Comparison of ENCODE assay signal across 9 mouse cellular contexts in genomic region chr17:83352456-83352855, GRCm38 (mm10). TPM values are rescaled to one million over a fixed set of nuclear protein-coding genes. Genes with fewer than 3 reads are reported as not detected.
DNase-seq lines count a peak whose midpoint lies in the region; ATAC-seq lines count a peak whose summit lies in the region.
"Had no signal": no experiment of that assay in that cellular context is flagged by ENCODE, and none has a peak within 500 bp of the region (broad histone marks: within the 10 kb centered on the region; RNA-seq: fewer than 3 reads in every experiment).

No protein-coding gene starts in this region.

- ATAC-seq in heart, embryonic 16.5 days (replicated peaks; ENCODE audit: extremely low read depth, insufficient read depth, low FRiP score) = no peak
- ATAC-seq in hindbrain, embryonic 13.5 days (ENCODE audit: low FRiP score) = no peak
- no peak for ATAC-seq in midbrain, embryonic 11.5 days (ENCODE audit: low FRiP score)

- no peaks in the 10 kb centered on the region for H3K9me3 ChIP-seq in heart, embryonic 16.5 days (replicated peaks; ENCODE audit: control insufficient read depth, low read length)
- no peaks in the 10 kb centered on the region for H3K9me3 ChIP-seq in hindbrain, embryonic 13.5 days
- no peaks in the 10 kb centered on the region for H3K9me3 ChIP-seq in midbrain, embryonic 11.5 days (ENCODE audit: control insufficient read depth, low read length)

- H3K4me1 ChIP-seq in heart, embryonic 16.5 days (ENCODE audit: control insufficient read depth, insufficient read depth, low read length) = peaks cover 29% of the 10 kb centered on the region
- peaks cover 23% of the 10 kb centered on the region for H3K4me1 ChIP-seq in hindbrain, embryonic 13.5 days (replicated peaks)
- peaks cover 14% of the 10 kb centered on the region for H3K4me1 ChIP-seq in midbrain, embryonic 11.5 days (ENCODE audit: control insufficient read depth, insufficient read depth, low read length)

- peak overlapping the region; percentile 37 for H3K4me3 ChIP-seq in heart, embryonic 16.5 days (ENCODE audit: low read length)
- H3K4me3 ChIP-seq in hindbrain, embryonic 13.5 days = peak overlapping the region; percentile 83
- 0 out of 2 replicates have a peak overlapping the region, but pooled peaks have one; percentile 6 for H3K4me3 ChIP-seq in midbrain, embryonic 11.5 days (ENCODE audit: low read depth, low read length)

- 21% methylated on average over 2 of the region's 2 CpGs for WGBS in heart, embryonic 16.5 days
- WGBS in hindbrain, embryonic 13.5 days = 4% methylated on average over 2 of the region's 2 CpGs
- WGBS in midbrain, embryonic 11.5 days = 6% methylated on average over 2 of the region's 2 CpGs

- H3K27me3 ChIP-seq in heart, embryonic 16.5 days (ENCODE audit: control insufficient read depth, insufficient read depth, low read length) = no peaks in the 10 kb centered on the region
- H3K27me3 ChIP-seq in hindbrain, embryonic 13.5 days = no peaks in the 10 kb centered on the region
- H3K27me3 ChIP-seq in midbrain, embryonic 11.5 days (ENCODE audit: control insufficient read depth, insufficient read depth, low read length) = no peaks in the 10 kb centered on the region

- no peaks in the 10 kb centered on the region for H3K36me3 ChIP-seq in heart, embryonic 16.5 days (ENCODE audit: control insufficient read depth, insufficient read depth)
- no peaks in the 10 kb centered on the region for H3K36me3 ChIP-seq in hindbrain, embryonic 13.5 days
- H3K36me3 ChIP-seq in midbrain, embryonic 11.5 days (ENCODE audit: control insufficient read depth, insufficient read depth, low read length) = no peaks in the 10 kb centered on the region

- H3K9ac ChIP-seq in heart, embryonic 16.5 days (ENCODE audit: low read length) = peak overlapping the region; percentile 94
- H3K9ac ChIP-seq in hindbrain, embryonic 13.5 days = no peak overlapping the region
- peak overlapping the region; percentile 9; the same call in 1 of the 2 replicates for H3K9ac ChIP-seq in midbrain, embryonic 11.5 days (ENCODE audit: low read length)

- H3K27ac ChIP-seq in heart, embryonic 16.5 days (ENCODE audit: low read length) = peak overlapping the region; percentile 39; the same call in 1 of the 2 replicates
- H3K27ac ChIP-seq in hindbrain, embryonic 13.5 days = no peak overlapping the region
- no peak overlapping the region for H3K27ac ChIP-seq in midbrain, embryonic 11.5 days (ENCODE audit: low read depth, low read length)

- DNase-seq in heart, postnatal 4 days = no peak
- peak; percentile 34 for DNase-seq in NIH3T3 (ENCODE audit: low read depth)
- DNase-seq in midbrain, embryonic 11.5 days (ENCODE audit: low spot score, missing footprints) = peak; percentile 89
- DNase-seq in cerebellum, adult 9-10 months = no peak
- DNase-seq in cerebellum, adult 11-12 months = no peak
- no peak for DNase-seq in right cerebral cortex, postnatal 36 days (ENCODE audit: low spot score in 2 of 2)
- DNase-seq: layer of hippocampus, postnatal 36 days had no signal

- peak overlapping the region; percentile 93 for H3K4me2 ChIP-seq in heart, embryonic 16.5 days (ENCODE audit: low read depth, low read length)
- peak overlapping the region; percentile 80 for H3K4me2 ChIP-seq in hindbrain, embryonic 13.5 days
- H3K4me2 ChIP-seq in midbrain, embryonic 11.5 days = peak overlapping the region; percentile 71

RNA-seq across cellular contexts. Expression of gene Eml4, which starts 1.7 kb away (rescaled TPM):
- 12.4 and 12.7 TPM in 2 replicates for polyA plus RNA-seq in heart, embryonic 16.5 days (2015; fragmentation: Nextera tagmentation; extraction: Ambion mirVana)
- 10 to 100 TPM; 17.5 to 18.1 TPM for total RNA-seq in heart, postnatal 4 days (2021)
- 32.3 and 32.5 TPM in 2 replicates for polyA plus RNA-seq in hindbrain, embryonic 13.5 days (2015; fragmentation: Nextera tagmentation; extraction: Ambion mirVana)
- 40.5 and 41.2 TPM in 2 replicates for polyA plus RNA-seq in midbrain, embryonic 11.5 days (2014; fragmentation: Nextera tagmentation; extraction: Ambion mirVana)

Comparison
In these comparisons a context has a peak if more than half of its experiments do, and no peak if none do; other contexts are left out.
1. H3K4me3 ChIP-seq: peak in every context shown above with its lines; median percentile 83 in hindbrain, embryonic 13.5 days; 37 in heart, embryonic 16.5 days; 6 in midbrain, embryonic 11.5 days.
2. DNase-seq: peak in NIH3T3 (single experiment) and midbrain, embryonic 11.5 days (single experiment); none in heart, postnatal 4 days (single experiment), cerebellum, adult 9-10 months (single experiment), cerebellum, adult 11-12 months (single experiment) and right cerebral cortex, postnatal 36 days (0 of 2).
3. Peak in every context shown above with its lines, with median percentiles within 50 percentile points of each other: H3K4me2 ChIP-seq.